Mouse (Mus musculus): ENCODE measurements around the gene Acad9. TPM values are rescaled to one million over a fixed set of nuclear protein-coding genes. Genes with fewer than 3 reads are reported as not detected.

Gene Acad9
- polyA plus RNA-seq (2016; fragmentation: Nextera tagmentation; extraction: Ambion mirVana) = 88.9 and 91.7 TPM in 2 replicates

- no peaks in the 10 kb centered on the region for H3K9me3 ChIP-seq (replicated peaks)
- ATAC-seq (ENCODE audit: insufficient number of reproducible peaks, low FRiP score) = peak; percentile 93
- H3K4me1 ChIP-seq (replicated peaks) = peaks cover 7% of the 10 kb centered on the region
- peak within 1 kb of the TSS; percentile 92 for H3K9ac ChIP-seq
- H3K4me3 ChIP-seq = peak within 1 kb of the TSS; percentile 98
- under 1% methylated on average over 49 of the region's 49 CpGs for WGBS
- H3K4me2 ChIP-seq = peak within 1 kb of the TSS; percentile 79
- H3K36me3 ChIP-seq = peaks cover 12% of the 10 kb centered on the region
- H3K27ac ChIP-seq (ENCODE audit: poor library complexity, severe bottlenecking) = peak within 1 kb of the TSS; percentile 75
- H3K27me3 ChIP-seq (replicated peaks) = peaks cover 20% of the 10 kb centered on the region
Observed at GRCm38 (mm10) chr3:36065843-36066651, at the start of gene Acad9. Acad9 (plus strand) TSS chr3:36065979.

GRCm38 (mm10) chr3:36025732-36026131 lies 40.0 kb upstream of the Acad9 start:
- Histone ChIP-seq H3K9me3 (replicated peaks) (no peaks in the 10 kb centered on the region), H3K9ac (no peak overlapping the region), H3K4me3 (no peak overlapping the region), H3K36me3 (no peaks in the 10 kb centered on the region), H3K27ac (ENCODE audit: poor library complexity, severe bottlenecking) (no peak overlapping the region), H3K4me2 (no peak overlapping the region), H3K27me3 (replicated peaks) (no peaks in the 10 kb centered on the region), H3K4me1 (replicated peaks) (no peaks in the 10 kb centered on the region)
- no peak for ATAC-seq (ENCODE audit: insufficient number of reproducible peaks, low FRiP score)
- WGBS = 84% methylated on average over 6 of the region's 6 CpGs

- Histone ChIP-seq H3K4me3 (no peak overlapping the region), H3K4me1 (replicated peaks) (peaks cover 5% of the 10 kb centered on the region; the same call in 1 of the 2 replicates), H3K27ac (ENCODE audit: poor library complexity, severe bottlenecking) (no peak overlapping the region), H3K9ac (no peak overlapping the region), H3K36me3 (no peaks in the 10 kb centered on the region), H3K27me3 (replicated peaks) (no peaks in the 10 kb centered on the region), H3K4me2 (no peak overlapping the region), H3K9me3 (replicated peaks) (no peaks in the 10 kb centered on the region)
- WGBS = 78% methylated on average over 4 of the region's 4 CpGs
- ATAC-seq (ENCODE audit: insufficient number of reproducible peaks, low FRiP score) = no peak
Observed at GRCm38 (mm10) chr3:36029993-36030392, 35.8 kb upstream of the Acad9 start.

GRCm38 (mm10) chr3:36031740-36032510 lies 33.9 kb upstream of the Acad9 start:
- Histone ChIP-seq H3K36me3 (no peaks in the 10 kb centered on the region), H3K27me3 (replicated peaks) (no peaks in the 10 kb centered on the region), H3K27ac (ENCODE audit: poor library complexity, severe bottlenecking) (no peak overlapping the region; the same call in 1 of the 2 replicates), H3K4me1 (replicated peaks) (peaks cover 5% of the 10 kb centered on the region; the same call in 1 of the 2 replicates), H3K9ac (no peak overlapping the region), H3K9me3 (replicated peaks) (no peaks in the 10 kb centered on the region), H3K4me3 (no peak overlapping the region), H3K4me2 (peak overlapping the region; percentile 34; the same call in 1 of the 2 replicates)
- WGBS = 29% methylated on average over 6 of the region's 6 CpGs
- ATAC-seq (ENCODE audit: insufficient number of reproducible peaks, low FRiP score) = no peak

GRCm38 (mm10) chr3:36044520-36044919 lies 21.3 kb upstream of the Acad9 start:
- Histone ChIP-seq H3K9ac (no peak overlapping the region), H3K27me3 (replicated peaks) (no peaks in the 10 kb centered on the region), H3K9me3 (replicated peaks) (no peaks in the 10 kb centered on the region), H3K36me3 (no peaks in the 10 kb centered on the region), H3K27ac (ENCODE audit: poor library complexity, severe bottlenecking) (no peak overlapping the region), H3K4me1 (replicated peaks) (no peaks in the 10 kb centered on the region), H3K4me2 (no peak overlapping the region), H3K4me3 (no peak overlapping the region)
- ATAC-seq (ENCODE audit: insufficient number of reproducible peaks, low FRiP score) = no peak

GRCm38 (mm10) chr3:36045086-36045485 lies 20.7 kb upstream of the Acad9 start:
- H3K9me3 ChIP-seq (replicated peaks) = no peaks in the 10 kb centered on the region
- 68% methylated on average over 4 of the region's 4 CpGs for WGBS
- H3K4me3 ChIP-seq = no peak overlapping the region
- H3K4me2 ChIP-seq = no peak overlapping the region
- no peak overlapping the region for H3K9ac ChIP-seq
- H3K27ac ChIP-seq (ENCODE audit: poor library complexity, severe bottlenecking) = no peak overlapping the region
- ATAC-seq (ENCODE audit: insufficient number of reproducible peaks, low FRiP score) = no peak
- H3K36me3 ChIP-seq = no peaks in the 10 kb centered on the region
- no peaks in the 10 kb centered on the region for H3K27me3 ChIP-seq (replicated peaks)
- no peaks in the 10 kb centered on the region for H3K4me1 ChIP-seq (replicated peaks)

GRCm38 (mm10) chr3:36049106-36049505 lies 16.7 kb upstream of the Acad9 start:
- no peaks in the 10 kb centered on the region for H3K27me3 ChIP-seq (replicated peaks)
- H3K4me2 ChIP-seq = no peak overlapping the region
- H3K27ac ChIP-seq (ENCODE audit: poor library complexity, severe bottlenecking) = no peak overlapping the region
- no peak for ATAC-seq (ENCODE audit: insufficient number of reproducible peaks, low FRiP score)
- no peaks in the 10 kb centered on the region for H3K4me1 ChIP-seq (replicated peaks)
- H3K9me3 ChIP-seq (replicated peaks) = no peaks in the 10 kb centered on the region
- H3K9ac ChIP-seq = no peak overlapping the region
- H3K36me3 ChIP-seq = no peaks in the 10 kb centered on the region
- 47% methylated on average over 1 of the region's 1 CpGs for WGBS
- H3K4me3 ChIP-seq = no peak overlapping the region

- ATAC-seq (ENCODE audit: insufficient number of reproducible peaks, low FRiP score) = no peak
- Histone ChIP-seq H3K9ac (no peak within 1 kb of the TSS), H3K27ac (ENCODE audit: poor library complexity, severe bottlenecking) (no peak within 1 kb of the TSS), H3K27me3 (replicated peaks) (no peaks in the 10 kb centered on the region), H3K36me3 (no peaks in the 10 kb centered on the region), H3K4me1 (replicated peaks) (no peaks in the 10 kb centered on the region), H3K4me2 (no peak within 1 kb of the TSS), H3K9me3 (replicated peaks) (no peaks in the 10 kb centered on the region), H3K4me3 (no peak within 1 kb of the TSS)
- 87% methylated on average over 6 of the region's 6 CpGs for WGBS
Observed at GRCm38 (mm10) chr3:36053447-36053846, 12.3 kb upstream of the Acad9 start, which contains the start of gene Ccdc144b. Ccdc144b (minus strand) TSS chr3:36053547.

GRCm38 (mm10) chr3:36060096-36060850 lies 5.5 kb upstream of the Acad9 start:
- Histone ChIP-seq H3K27me3 (replicated peaks) (peaks cover 22% of the 10 kb centered on the region), H3K4me2 (peak overlapping the region; percentile 46; the same call in 1 of the 2 replicates), H3K9me3 (replicated peaks) (no peaks in the 10 kb centered on the region), H3K27ac (ENCODE audit: poor library complexity, severe bottlenecking) (no peak overlapping the region), H3K4me1 (replicated peaks) (no peaks in the 10 kb centered on the region), H3K4me3 (no peak overlapping the region), H3K36me3 (no peaks in the 10 kb centered on the region), H3K9ac (peak overlapping the region; percentile 6; the same call in 1 of the 2 replicates)
- 30% methylated on average over 8 of the region's 8 CpGs for WGBS
- no peak for ATAC-seq (ENCODE audit: insufficient number of reproducible peaks, low FRiP score)

- Histone ChIP-seq H3K36me3 (no peaks in the 10 kb centered on the region), H3K4me3 (no peak overlapping the region), H3K9ac (no peak overlapping the region), H3K4me1 (replicated peaks) (peaks cover 7% of the 10 kb centered on the region), H3K4me2 (no peak overlapping the region), H3K27ac (ENCODE audit: poor library complexity, severe bottlenecking) (no peak overlapping the region), H3K9me3 (replicated peaks) (no peaks in the 10 kb centered on the region), H3K27me3 (replicated peaks) (peaks cover 22% of the 10 kb centered on the region)
- WGBS = 91% methylated on average over 1 of the region's 1 CpGs
- ATAC-seq (ENCODE audit: insufficient number of reproducible peaks, low FRiP score) = no peak
Observed at GRCm38 (mm10) chr3:36064592-36065061, 1.2 kb upstream of the Acad9 start.
